Mouse (Mus musculus) stomach, embryonic 14.5 days (tissue): ENCODE results near the gene Smarcd1. TPM values are rescaled to one million over a fixed set of nuclear protein-coding genes. Genes with fewer than 3 reads are reported as not detected.

ENCODE experiments used
- ATAC-seq: fragments of 200-750 bp; cut with Nextera tagmentation; 2 replicates; pipeline ENCODE4 v1.8.0; 2017; ENCODE audit warnings: low read depth, moderate TSS enrichment; ENCODE audit not compliant: insufficient number of reproducible peaks, insufficient read depth, low FRiP score
- H3K27ac ChIP-seq: fragments of 300-500 bp; sonication (generic); 2 replicates; pipeline ENCODE4 v1.5.1; 2014; ENCODE audit warnings: mild to moderate bottlenecking, low read length, moderate library complexity, mixed read lengths
- H3K27me3 ChIP-seq: fragments of 300-500 bp; sonication (generic); 2 replicates; pipeline ENCODE4 v1.6.1; 2014; ENCODE audit warnings: low read length, control low read depth, mixed read lengths; ENCODE audit not compliant: control insufficient read depth, insufficient read depth
- H3K36me3 ChIP-seq: fragments of 300-500 bp; sonication (generic); 2 replicates; pipeline ENCODE4 v1.6.1; 2014; ENCODE audit warnings: mild to moderate bottlenecking, control low read depth, low read length, moderate library complexity, mixed read lengths; ENCODE audit not compliant: control insufficient read depth, insufficient read depth
- H3K4me1 ChIP-seq: fragments of 300-500 bp; sonication (generic); 2 replicates; pipeline ENCODE4 v1.6.1; 2014; ENCODE audit warnings: low read length, control low read depth, mixed read lengths; ENCODE audit not compliant: control insufficient read depth, insufficient read depth
- H3K4me2 ChIP-seq: fragments of 300-500 bp; sonication (generic); replicated peaks from 2 replicates; pipeline ENCODE4 v1.6.1; 2014; ENCODE audit warnings: low read depth, low read length, control low read depth
- H3K4me3 ChIP-seq: fragments of 300-500 bp; sonication (generic); 2 replicates; pipeline ENCODE4 v1.5.1; 2014; ENCODE audit warnings: low read depth, low read length, control low read depth
- H3K9ac ChIP-seq: fragments of 300-500 bp; sonication (generic); replicated peaks from 2 replicates; pipeline ENCODE4 v1.6.1; 2014; ENCODE audit warnings: low read depth, mild to moderate bottlenecking, control low read depth, low read length, moderate library complexity, mixed read lengths
- H3K9me3 ChIP-seq: fragments of 300-500 bp; sonication (generic); 2 replicates; pipeline ENCODE4 v1.6.1; 2016; ENCODE audit warnings: low read depth, low read length, control low read depth; ENCODE audit not compliant: control insufficient read depth
- WGBS: fragments of 180-500 bp; shearing (Covaris S2); extraction: QIAGEN DNeasy Blood & Tissue Kit; methylation state at CpG from one replicate; pipeline ENCODE4 v1.1.7; 2014; 5-methylcytosine and 5-hydroxymethylcytosine counted together
- polyA plus RNA-seq: library from polyadenylated mRNA; unstranded; fragments of >200 nt; fragmentation: Nextera tagmentation; extraction: Ambion mirVana; gene quantifications from 2 replicates; pipeline ENCODE4 v1.2.1, GENCODE M21; 2014

The Smarcd1 gene
- polyA plus RNA-seq, 1 experiment from 2014 or later, result 40.1 TPM

DNA sequence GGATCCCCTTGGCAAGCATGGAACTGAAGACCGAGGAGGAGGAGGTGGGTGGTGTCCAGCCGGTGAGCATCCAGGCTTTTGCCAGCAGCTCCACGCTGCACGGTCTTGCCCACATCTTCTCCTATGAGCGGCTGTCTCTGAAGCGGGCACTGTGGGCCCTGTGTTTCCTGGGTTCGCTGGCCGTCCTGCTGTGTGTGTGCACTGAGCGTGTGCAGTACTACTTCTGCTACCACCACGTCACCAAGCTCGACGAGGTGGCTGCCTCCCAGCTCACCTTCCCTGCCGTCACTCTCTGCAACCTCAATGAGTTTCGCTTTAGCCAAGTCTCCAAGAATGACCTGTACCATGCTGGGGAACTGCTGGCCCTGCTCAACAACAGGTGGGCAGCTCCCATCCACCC lies 30.1 kb upstream of the Smarcd1 start:
- H3K9ac ChIP-seq, result no peak overlapping the region
- H3K4me3 ChIP-seq, result no peak overlapping the region
- H3K9me3 ChIP-seq, result no peaks in the 10 kb centered on the region
- H3K27me3 ChIP-seq, result peaks cover 26% of the 10 kb centered on the region
- H3K4me2 ChIP-seq, result no peak overlapping the region
- no peak overlapping the region for H3K27ac ChIP-seq
- H3K36me3 ChIP-seq, result no peaks in the 10 kb centered on the region
- H3K4me1 ChIP-seq, result no peaks in the 10 kb centered on the region
- no peak for ATAC-seq
- 65% methylated on average over 14 of the region's 14 CpGs for WGBS

- ATAC-seq, result no peak
- WGBS, result 81% methylated on average over 3 of the region's 3 CpGs
- Histone ChIP-seq H3K4me2 (no peak overlapping the region), H3K4me1 (0 out of 2 replicates have a peak, but pooled peaks cover 4% of the 10 kb centered on the region), H3K9ac (no peak overlapping the region), H3K27ac (no peak overlapping the region), H3K36me3 (no peaks in the 10 kb centered on the region), H3K4me3 (no peak overlapping the region), H3K27me3 (peaks cover 22% of the 10 kb centered on the region), H3K9me3 (no peaks in the 10 kb centered on the region)
Measured at GRCm38 (mm10) chr15:99674866-99675265, 27.1 kb upstream of the Smarcd1 start.

GRCm38 (mm10) chr15:99677089-99677488 lies 24.8 kb upstream of the Smarcd1 start:
- Histone ChIP-seq H3K9me3 (no peaks in the 10 kb centered on the region), H3K4me2 (no peak overlapping the region), H3K9ac (no peak overlapping the region), H3K4me3 (no peak overlapping the region), H3K27ac (no peak overlapping the region), H3K27me3 (0 out of 2 replicates have a peak, but pooled peaks cover 9% of the 10 kb centered on the region), H3K36me3 (no peaks in the 10 kb centered on the region), H3K4me1 (0 out of 2 replicates have a peak, but pooled peaks cover 4% of the 10 kb centered on the region)
- WGBS, result 36% methylated on average over 8 of the region's 8 CpGs
- ATAC-seq, result no peak

DNA sequence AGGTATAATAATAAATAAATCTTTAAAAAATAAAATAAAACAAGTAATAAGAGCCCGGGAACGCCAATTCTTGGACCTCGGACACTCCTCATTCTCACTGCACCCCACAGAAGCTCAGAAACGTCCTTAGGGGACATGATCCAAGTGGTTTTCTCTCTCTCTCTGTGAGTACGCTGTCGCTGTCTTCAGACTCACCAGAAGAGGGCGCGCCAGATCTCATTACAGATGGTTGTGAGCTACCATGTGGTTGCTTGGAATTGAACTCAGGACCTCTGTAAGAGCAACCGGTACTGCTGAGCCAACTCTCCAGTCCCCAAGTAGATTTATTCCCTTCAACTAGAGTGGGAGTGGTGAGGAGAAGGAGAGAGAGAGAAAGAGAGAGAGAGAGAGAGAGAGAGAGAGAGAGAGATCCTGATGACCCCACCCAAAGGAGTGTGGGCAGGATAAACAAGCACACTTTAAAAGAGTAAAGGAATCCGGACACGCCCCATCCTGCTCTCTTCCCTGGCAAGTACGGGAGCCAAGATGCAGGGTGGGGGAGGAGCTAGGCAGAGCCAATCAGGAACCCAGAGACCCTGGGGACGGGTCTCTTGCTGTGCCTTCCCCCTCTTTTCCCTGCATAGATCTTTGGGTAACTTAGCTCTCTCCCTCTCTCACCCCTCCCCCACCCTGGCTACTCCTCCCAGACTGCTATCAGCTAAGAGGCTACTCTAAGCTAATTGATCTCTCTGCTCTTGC lies 23.7 kb upstream of the Smarcd1 start:
- Histone ChIP-seq H3K4me2 (no peak overlapping the region), H3K9ac (no peak overlapping the region), H3K27ac (no peak overlapping the region), H3K9me3 (no peaks in the 10 kb centered on the region), H3K4me1 (0 out of 2 replicates have a peak, but pooled peaks cover 4% of the 10 kb centered on the region), H3K27me3 (0 out of 2 replicates have a peak, but pooled peaks cover 3% of the 10 kb centered on the region), H3K36me3 (no peaks in the 10 kb centered on the region), H3K4me3 (no peak overlapping the region)
- ATAC-seq, result peak; percentile 54; the same call in 1 of the 2 replicates
- 15% methylated on average over 13 of the region's 13 CpGs for WGBS

GRCm38 (mm10) chr15:99679008-99679407 lies 22.9 kb upstream of the Smarcd1 start:
- H3K4me2 ChIP-seq, result no peak overlapping the region
- no peak overlapping the region for H3K9ac ChIP-seq
- 0 out of 2 replicates have a peak, but pooled peaks cover 3% of the 10 kb centered on the region for H3K27me3 ChIP-seq
- no peaks in the 10 kb centered on the region for H3K36me3 ChIP-seq
- H3K9me3 ChIP-seq, result no peaks in the 10 kb centered on the region
- no peak for ATAC-seq
- H3K4me1 ChIP-seq, result 0 out of 2 replicates have a peak, but pooled peaks cover 4% of the 10 kb centered on the region
- no peak overlapping the region for H3K27ac ChIP-seq
- 54% methylated on average over 7 of the region's 7 CpGs for WGBS
- no peak overlapping the region for H3K4me3 ChIP-seq

- Histone ChIP-seq H3K9me3 (no peaks in the 10 kb centered on the region), H3K36me3 (no peaks in the 10 kb centered on the region), H3K27ac (no peak overlapping the region), H3K4me1 (0 out of 2 replicates have a peak, but pooled peaks cover 4% of the 10 kb centered on the region), H3K4me2 (no peak overlapping the region), H3K4me3 (no peak overlapping the region), H3K27me3 (no peaks in the 10 kb centered on the region), H3K9ac (no peak overlapping the region)
- ATAC-seq, result no peak
- 91% methylated on average over 7 of the region's 7 CpGs for WGBS
Measured at GRCm38 (mm10) chr15:99682880-99683279, 19.0 kb upstream of the Smarcd1 start.

GRCm38 (mm10) chr15:99684156-99684555 lies 17.8 kb upstream of the Smarcd1 start:
- no peaks in the 10 kb centered on the region for H3K27me3 ChIP-seq
- H3K9ac ChIP-seq, result no peak overlapping the region
- H3K36me3 ChIP-seq, result no peaks in the 10 kb centered on the region
- H3K4me1 ChIP-seq, result no peaks in the 10 kb centered on the region
- ATAC-seq, result no peak
- H3K9me3 ChIP-seq, result no peaks in the 10 kb centered on the region
- no peak overlapping the region for H3K4me3 ChIP-seq
- no peak overlapping the region for H3K27ac ChIP-seq
- WGBS, result 90% methylated on average over 5 of the region's 5 CpGs
- H3K4me2 ChIP-seq, result no peak overlapping the region

DNA sequence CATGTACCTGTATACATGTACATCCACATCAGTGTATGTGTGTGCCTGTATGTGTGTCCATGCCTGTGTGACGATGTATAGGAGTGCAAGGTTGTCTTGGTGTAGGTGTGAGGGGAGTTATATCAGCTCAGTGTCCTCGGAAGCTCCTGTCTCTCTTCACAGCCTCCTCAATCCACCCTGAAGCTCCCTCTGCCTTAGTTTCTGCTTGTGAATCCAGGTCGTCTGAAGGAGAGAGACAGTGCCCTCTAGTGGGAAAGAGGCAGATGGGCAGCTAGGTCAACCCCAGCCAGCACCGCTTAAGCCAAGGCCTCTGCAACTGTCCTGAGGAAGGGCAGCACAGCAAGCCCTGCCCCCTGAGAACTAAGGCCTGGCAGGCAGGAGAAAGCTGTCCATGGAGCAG lies 13.2 kb upstream of the Smarcd1 start:
- 0 out of 2 replicates have a peak, but pooled peaks have one; percentile 33 for ATAC-seq
- H3K9me3 ChIP-seq, result no peaks in the 10 kb centered on the region
- no peaks in the 10 kb centered on the region for H3K27me3 ChIP-seq
- no peaks in the 10 kb centered on the region for H3K4me1 ChIP-seq
- no peaks in the 10 kb centered on the region for H3K36me3 ChIP-seq
- no peak overlapping the region for H3K4me3 ChIP-seq
- H3K27ac ChIP-seq, result no peak overlapping the region
- H3K9ac ChIP-seq, result no peak overlapping the region
- no peak overlapping the region for H3K4me2 ChIP-seq
- WGBS, result 3% methylated on average over 4 of the region's 4 CpGs
